Mouse (Mus musculus) adrenal gland, postnatal 25 days (tissue): Measurements from ENCODE around the gene Tmed10. TPM values are rescaled to one million over a fixed set of nuclear protein-coding genes. Genes with fewer than 3 reads are reported as not detected.

Source experiments
- DNase-seq: peaks from one replicate; pipeline ENCODE4 v3.0.0; 2021; ENCODE audit warnings: mixed read lengths
- long read RNA-seq: library from polyadenylated mRNA; stranded (forward); transcript quantifications from one replicate; pipeline ENCODE4 v2.0.0, GENCODE M21; 2021
- total RNA-seq: library from RNA; stranded (reverse); gene quantifications from 2 replicates; pipeline ENCODE4 v1.2.3, GENCODE M21; 2021

Tmed10 gene
- 287 and 302 TPM in 2 replicates for total RNA-seq
- long read RNA-seq, transcript Tmed10-201 (5 exons, 1,482 nt) = major isoform, 229 of 294 reads
- long read RNA-seq, partial matches to known transcripts = 5 of 294 reads
- long read RNA-seq, other reads (novel, unspliced or antisense) = 58 of 294 reads

- DNase-seq = peak; percentile 89
Measured at GRCm38 (mm10) chr12:85374561-85375272, at the start of gene Tmed10. Tmed10 (minus strand) TSS chr12:85374847.

DNA sequence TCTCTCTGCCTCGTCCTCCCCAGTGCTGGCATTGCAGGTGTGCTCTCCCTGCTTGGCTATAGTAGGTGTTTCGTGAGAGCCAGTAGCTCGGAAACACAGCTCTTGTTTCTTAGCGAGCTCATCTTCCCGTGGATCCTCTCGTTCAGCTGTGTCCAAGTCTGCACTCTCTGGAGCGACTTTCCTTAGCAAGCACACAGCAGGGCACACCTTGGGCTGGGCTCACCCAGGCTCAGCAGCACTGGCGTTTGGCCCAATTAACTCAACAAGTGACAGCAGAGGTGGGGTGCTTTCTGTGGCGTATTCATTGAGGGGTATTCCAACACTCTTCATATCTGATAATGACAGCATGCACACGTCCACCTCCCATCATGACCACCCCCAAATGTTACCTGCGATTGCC lies 48.6 kb upstream of the Tmed10 start:
- no peak for DNase-seq

GRCm38 (mm10) chr12:85422536-85422935 lies 47.9 kb upstream of the Tmed10 start:
- DNase-seq = no peak

DNA sequence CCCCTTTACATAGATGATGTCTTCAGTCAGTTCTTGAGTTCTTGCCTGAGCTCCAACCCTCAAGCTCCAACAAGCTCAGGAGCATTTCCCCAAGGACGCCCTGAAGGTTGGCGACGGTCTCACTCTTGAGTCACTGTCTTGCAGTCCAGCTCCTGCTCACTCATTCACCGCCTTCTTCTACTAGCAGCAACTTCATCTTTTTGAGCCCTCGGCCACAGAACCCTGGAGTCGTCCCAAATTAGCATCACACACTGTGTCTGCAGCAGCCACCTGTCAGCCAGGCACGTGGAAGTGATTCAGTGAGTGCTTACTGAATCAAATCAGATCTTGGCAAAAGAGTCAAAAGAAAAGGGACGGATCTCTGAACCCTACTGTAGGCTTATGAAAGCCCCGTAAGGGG lies 46.3 kb upstream of the Tmed10 start:
- DNase-seq = no peak

GRCm38 (mm10) chr12:85417845-85418244 lies 43.2 kb upstream of the Tmed10 start:
- DNase-seq = peak; percentile 41

- DNase-seq = no peak
Measured at GRCm38 (mm10) chr12:85416298-85416697, 41.7 kb upstream of the Tmed10 start.

GRCm38 (mm10) chr12:85415876-85416275 lies 41.2 kb upstream of the Tmed10 start:
- no peak for DNase-seq

DNA sequence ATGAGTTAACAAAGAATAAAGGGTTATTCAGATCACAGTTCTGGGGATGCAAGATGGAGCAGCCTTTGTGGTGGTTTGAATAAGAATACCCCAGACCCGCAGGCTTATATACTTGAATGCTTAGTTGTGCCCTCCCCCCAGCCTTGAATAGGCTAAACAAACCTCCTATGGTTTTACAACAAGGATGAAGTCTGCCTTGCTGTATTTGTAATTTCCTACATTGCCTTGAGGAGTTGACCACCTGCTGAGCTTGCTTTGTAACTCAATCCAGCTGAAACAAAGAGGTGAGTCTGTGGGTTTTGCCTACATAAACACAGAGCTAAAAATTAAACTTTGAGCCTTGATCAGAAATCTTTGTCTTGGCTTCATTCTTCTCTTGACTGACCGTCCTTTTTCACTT lies 36.5 kb upstream of the Tmed10 start:
- no peak for DNase-seq

DNA sequence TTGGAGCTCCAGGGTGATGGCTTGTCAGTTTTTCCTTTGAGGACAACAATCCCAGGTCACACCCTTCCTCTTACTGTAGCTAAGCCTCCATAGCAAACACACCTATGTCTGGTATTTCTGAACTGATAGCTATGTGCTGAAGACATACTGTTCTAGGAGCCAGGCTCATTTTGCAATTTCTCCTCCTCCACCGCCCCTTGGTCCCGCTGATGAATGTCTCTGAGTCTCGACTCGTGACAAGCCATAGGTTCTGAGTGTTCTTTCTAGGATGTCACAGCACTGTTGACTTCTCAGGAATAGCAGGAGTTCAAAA lies 23.3 kb upstream of the Tmed10 start:
- DNase-seq = no peak

DNA sequence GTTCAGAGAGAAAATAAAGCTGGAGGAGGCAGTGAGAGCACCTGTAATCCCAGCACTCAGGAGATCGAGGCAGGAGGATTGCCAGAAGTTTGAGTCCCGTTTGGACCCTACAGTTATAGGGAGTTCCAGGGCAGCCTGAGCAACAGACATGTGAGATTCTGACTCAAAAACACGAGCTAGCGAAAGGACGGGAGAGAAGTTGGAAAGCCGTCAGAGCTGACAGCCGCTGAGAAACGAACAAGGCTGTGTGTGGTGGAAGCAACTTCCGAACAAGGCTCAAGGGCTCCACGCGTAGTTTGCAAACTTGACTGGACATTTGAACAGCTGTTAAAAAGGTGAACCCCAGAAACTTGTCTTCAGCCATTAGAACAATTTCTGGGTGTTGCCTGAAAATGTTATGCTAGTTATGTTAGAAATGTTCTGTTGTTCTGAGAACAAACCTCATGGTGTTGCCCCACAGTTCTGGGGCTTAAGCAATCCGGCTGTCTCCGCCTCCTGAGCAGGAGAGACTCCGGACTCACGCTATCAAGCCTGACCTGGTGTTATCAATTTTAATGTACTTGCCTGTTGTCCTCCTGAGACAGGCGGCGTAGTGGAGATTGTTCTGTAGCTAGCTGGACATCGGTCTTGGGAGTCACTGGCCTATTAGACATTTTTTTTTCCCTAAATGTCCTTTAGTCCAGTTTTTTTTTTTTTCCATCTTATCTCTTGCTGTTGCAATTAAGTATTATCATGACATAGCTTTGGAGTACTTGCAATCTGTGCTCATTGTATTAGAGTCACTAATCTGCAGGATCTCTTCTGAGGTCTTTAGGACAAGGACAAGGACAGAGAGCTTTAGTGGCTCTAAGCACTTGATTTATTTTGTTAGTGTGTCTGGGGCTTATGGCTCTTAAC lies 22.7 kb upstream of the Tmed10 start:
- peak; percentile 29 for DNase-seq

GRCm38 (mm10) chr12:85393981-85394380 lies 19.3 kb upstream of the Tmed10 start:
- DNase-seq = no peak

DNA sequence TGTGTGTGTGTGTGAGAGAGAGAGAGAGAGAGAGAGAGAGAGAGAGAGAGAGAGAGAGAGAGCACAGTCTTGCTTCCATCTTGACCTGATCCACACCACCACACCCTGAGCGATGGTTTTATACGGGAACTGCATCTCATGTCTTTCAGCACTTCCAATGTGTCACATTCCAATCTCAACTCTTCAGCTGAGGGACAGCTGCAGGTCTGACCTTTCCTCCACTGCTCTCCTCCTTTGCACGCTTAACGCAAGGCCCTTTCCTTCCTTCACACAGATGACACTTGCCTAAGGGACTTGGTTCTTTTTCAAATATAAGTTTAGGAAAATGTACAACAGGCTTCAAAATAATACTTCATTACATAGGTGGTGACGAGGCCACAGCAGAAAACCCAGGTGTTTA lies 18.9 kb upstream of the Tmed10 start:
- DNase-seq = no peak

GRCm38 (mm10) chr12:85391148-85391547 lies 16.5 kb upstream of the Tmed10 start:
- DNase-seq = no peak

- no peak for DNase-seq
Measured at GRCm38 (mm10) chr12:85389204-85390185, 14.8 kb upstream of the Tmed10 start.

DNA sequence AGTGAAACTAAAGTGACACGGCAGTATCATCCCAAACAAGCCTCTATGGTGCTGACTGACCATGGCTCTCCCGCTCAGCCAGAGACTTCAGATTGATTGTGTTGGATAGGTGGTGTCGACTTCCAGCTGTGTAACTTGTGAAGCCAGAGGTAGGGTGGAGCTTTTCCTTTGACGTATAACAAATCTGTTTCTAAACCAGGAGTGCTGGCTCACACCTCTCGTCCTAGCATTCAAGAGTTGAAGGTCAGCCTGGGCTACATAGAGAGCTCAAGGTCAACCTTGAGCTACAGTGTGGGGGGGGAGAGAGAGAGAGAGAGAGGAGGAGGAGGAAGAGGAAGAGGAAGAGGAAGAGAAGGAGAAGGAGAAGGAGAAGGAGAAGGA lies 11.3 kb upstream of the Tmed10 start:
- DNase-seq = no peak

- no peak for DNase-seq
Measured at GRCm38 (mm10) chr12:85385329-85385994, 10.8 kb upstream of the Tmed10 start.

GRCm38 (mm10) chr12:85382761-85383680 lies 8.4 kb upstream of the Tmed10 start:
- DNase-seq = no peak

DNA sequence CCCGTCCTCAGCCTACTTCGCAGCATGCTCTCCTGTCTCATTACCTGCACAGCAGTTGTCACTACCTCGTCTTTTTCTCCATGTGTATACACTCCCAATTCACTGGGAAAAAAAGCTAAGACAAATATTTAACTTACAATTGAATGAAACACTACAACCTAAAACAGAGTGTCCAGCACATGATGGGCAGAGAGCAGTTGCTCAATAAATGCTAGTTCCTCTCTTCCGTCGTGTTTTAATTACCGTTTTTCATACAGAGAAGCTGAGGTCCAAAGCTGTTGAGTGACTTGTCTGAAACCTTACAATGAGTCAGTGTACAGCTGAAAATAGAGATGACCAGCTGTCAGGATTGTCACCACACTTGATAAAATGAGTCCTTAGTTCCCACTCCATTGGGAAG lies 6.9 kb upstream of the Tmed10 start:
- DNase-seq = no peak

GRCm38 (mm10) chr12:85380942-85381341 lies 6.3 kb upstream of the Tmed10 start:
- no peak for DNase-seq

- no peak for DNase-seq
Measured at GRCm38 (mm10) chr12:85380308-85380707, 5.7 kb upstream of the Tmed10 start.

GRCm38 (mm10) chr12:85378271-85378670 lies 3.6 kb upstream of the Tmed10 start:
- DNase-seq = no peak
